Mouse (Mus musculus) right cerebral cortex, postnatal 14 days (tissue): ENCODE data around the gene Lysmd3.

Source experiments
- DNase-seq: peaks from one replicate; pipeline ENCODE4 v3.0.0; 2022

Gene Lysmd3

GRCm38 (mm10) chr13:81675333-81675732 lies 17.9 kb downstream of the Lysmd3 start:
- no peak for DNase-seq

GRCm38 (mm10) chr13:81683107-81683506 lies 25.6 kb downstream of the Lysmd3 start:
- no peak for DNase-seq

- DNase-seq = no peak
Observed at GRCm38 (mm10) chr13:81684258-81684657, 26.8 kb downstream of the Lysmd3 start.

- DNase-seq = no peak
Observed at GRCm38 (mm10) chr13:81684884-81685283, 27.4 kb downstream of the Lysmd3 start.

- no peak for DNase-seq
Observed at GRCm38 (mm10) chr13:81689587-81689986, 32.1 kb downstream of the Lysmd3 start.

- DNase-seq = no peak
Observed at GRCm38 (mm10) chr13:81690477-81690876, 33.0 kb downstream of the Lysmd3 start.

- no peak for DNase-seq
Observed at GRCm38 (mm10) chr13:81691606-81692005, 34.1 kb downstream of the Lysmd3 start.

GRCm38 (mm10) chr13:81694446-81694845 lies 37.0 kb downstream of the Lysmd3 start:
- no peak for DNase-seq

- DNase-seq = no peak
Observed at GRCm38 (mm10) chr13:81703148-81703547, 45.7 kb downstream of the Lysmd3 start.

GRCm38 (mm10) chr13:81703621-81704020 lies 46.2 kb downstream of the Lysmd3 start:
- DNase-seq = no peak

GRCm38 (mm10) chr13:81706311-81706710 lies 48.8 kb downstream of the Lysmd3 start:
- no peak for DNase-seq

- no peak for DNase-seq
Observed at GRCm38 (mm10) chr13:81709805-81710204, 52.3 kb downstream of the Lysmd3 start.

- DNase-seq = no peak
Observed at GRCm38 (mm10) chr13:81710266-81710665, 52.8 kb downstream of the Lysmd3 start.

GRCm38 (mm10) chr13:81710775-81711545 lies 53.5 kb downstream of the Lysmd3 start, which contains the start of the genes Polr3g and Mblac2:
Gene Polr3g, minus strand, starts transcription at chr13:81711013.
Gene Mblac2, plus strand, starts transcription at chr13:81711341.
- peak; percentile 94 for DNase-seq

GRCm38 (mm10) chr13:81711546-81712371 lies 54.3 kb downstream of the Lysmd3 start:
- DNase-seq = peak; percentile 25

GRCm38 (mm10) chr13:81713896-81714295 lies 56.4 kb downstream of the Lysmd3 start:
- DNase-seq = no peak
